Mouse (Mus musculus): ENCODE data around the gene Hes2. TPM values are rescaled to one million over a fixed set of nuclear protein-coding genes. Genes with fewer than 3 reads are reported as not detected.

The Hes2 gene
- polyA plus RNA-seq, 1 experiment = 6.2 TPM

DNA sequence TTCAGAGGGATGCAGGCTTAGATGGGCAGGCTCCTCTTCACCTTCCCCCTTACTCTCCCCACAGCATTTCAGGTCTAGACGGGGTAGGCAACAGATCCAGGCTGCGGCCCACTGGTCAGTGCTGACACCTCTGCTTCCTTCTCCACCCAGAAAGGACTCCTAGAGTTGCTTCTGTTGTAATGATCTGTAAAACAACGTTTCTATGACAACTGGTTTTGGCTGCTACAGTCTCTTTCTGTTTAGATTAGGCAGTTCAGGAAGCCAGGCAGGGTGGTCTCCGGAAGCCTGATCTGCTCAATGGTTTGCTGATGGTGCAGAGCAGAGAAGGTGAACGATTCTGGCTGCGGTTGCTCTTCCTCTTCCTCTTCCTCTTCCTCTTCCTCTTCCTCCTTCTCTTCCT, 42.8 kb downstream of the Hes2 start:
- TF ChIP-seq CTCF (IDR thresholded peaks at IDR 0.05; ENCODE audit: insufficient read depth, low read length) (no peak), POLR2A (IDR thresholded peaks at IDR 0.05; ENCODE audit: borderline replicate concordance, extremely low read depth, low read depth, low read length) (no peak)
- Histone ChIP-seq H3K4me1 (ENCODE audit: control insufficient read depth, insufficient read depth, low read length) (peaks cover 8% of the 10 kb centered on the region), H3K4me3 (replicated peaks; ENCODE audit: extremely low read depth, low read depth, low read length) (no peak overlapping the region)
- 22% methylated on average over 6 of the region's 6 CpGs for WGBS
- DNase-seq = no peak

DNA sequence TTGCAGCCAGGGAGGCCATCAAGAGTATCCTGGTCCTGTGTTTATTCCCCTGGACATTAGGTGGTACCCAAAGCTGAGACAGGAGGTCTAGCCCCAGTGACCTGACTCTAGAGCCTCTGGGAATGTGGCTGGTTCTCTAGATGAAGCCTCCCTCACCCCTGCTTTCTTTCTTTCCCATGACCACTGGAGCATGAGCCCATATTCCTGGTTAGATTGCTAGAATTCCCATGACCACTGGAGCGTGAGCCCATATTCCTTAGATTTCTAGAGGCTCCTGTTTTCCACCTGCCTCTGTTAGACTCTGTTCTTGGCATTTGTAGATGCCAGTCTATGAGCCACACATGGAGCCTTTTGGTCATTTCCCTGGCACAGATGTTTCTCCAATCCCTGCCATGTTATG, 43.8 kb downstream of the Hes2 start:
- no peak for DNase-seq
- peaks cover 8% of the 10 kb centered on the region for H3K4me1 ChIP-seq (ENCODE audit: control insufficient read depth, insufficient read depth, low read length)
- 100% methylated on average over 1 of the region's 1 CpGs for WGBS
- TF ChIP-seq POLR2A (IDR thresholded peaks at IDR 0.05; ENCODE audit: borderline replicate concordance, extremely low read depth, low read depth, low read length) = no peak
- no peak for TF ChIP-seq CTCF (IDR thresholded peaks at IDR 0.05; ENCODE audit: insufficient read depth, low read length)
- H3K4me3 ChIP-seq (replicated peaks; ENCODE audit: extremely low read depth, low read depth, low read length) = no peak overlapping the region

DNA sequence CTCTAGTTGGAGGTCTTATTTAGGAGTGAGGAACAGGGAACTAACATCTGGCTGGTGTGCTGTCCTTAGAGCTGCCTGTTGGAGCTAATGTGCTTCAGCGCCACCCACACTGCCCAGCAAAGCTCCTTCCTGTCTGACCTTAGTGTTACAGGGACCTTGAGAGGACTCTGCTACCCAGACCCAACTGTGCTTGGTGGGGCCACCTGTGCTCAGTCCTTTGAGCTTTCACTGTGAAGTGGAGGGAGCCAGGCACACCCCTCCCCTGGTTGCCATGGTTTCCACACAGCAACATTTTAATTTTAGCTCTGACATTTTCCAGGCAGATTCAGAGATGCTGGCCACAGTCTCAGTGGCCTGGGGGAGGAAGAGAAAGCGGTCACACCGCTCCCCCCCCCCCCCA, 44.2 kb downstream of the Hes2 start:
- WGBS = 77% methylated on average over 3 of the region's 3 CpGs

DNA sequence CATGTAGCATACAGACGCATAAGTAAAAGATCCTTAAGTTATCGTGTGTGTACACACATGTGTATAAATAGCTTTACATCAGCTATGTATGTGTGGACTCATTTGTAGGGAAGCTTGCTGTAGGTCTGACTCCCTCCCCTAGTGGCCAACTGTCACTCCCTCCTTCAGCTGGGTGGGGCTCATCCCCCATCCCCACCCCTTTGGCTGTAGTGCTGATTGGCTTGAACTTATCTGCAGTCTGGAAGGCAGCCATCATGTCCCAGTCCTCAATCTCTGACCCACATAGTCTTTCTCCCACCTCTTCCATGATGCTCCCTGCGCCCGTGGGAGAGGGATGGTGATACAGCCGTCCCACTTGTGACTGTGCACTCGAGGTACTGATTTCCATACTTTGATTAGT, 46.0 kb downstream of the Hes2 start:
- no peak for DNase-seq
- H3K4me3 ChIP-seq (replicated peaks; ENCODE audit: extremely low read depth, low read depth, low read length) = no peak overlapping the region
- WGBS = 75% methylated on average over 6 of the region's 6 CpGs
- no peak for TF ChIP-seq POLR2A (IDR thresholded peaks at IDR 0.05; ENCODE audit: borderline replicate concordance, extremely low read depth, low read depth, low read length)
- TF ChIP-seq CTCF (IDR thresholded peaks at IDR 0.05; ENCODE audit: insufficient read depth, low read length) = no peak
- peaks cover 10% of the 10 kb centered on the region for H3K4me1 ChIP-seq (ENCODE audit: control insufficient read depth, insufficient read depth, low read length)

More for the DNA sequence above, 44.2 kb downstream of the Hes2 start:
- Histone ChIP-seq H3K4me1 (ENCODE audit: control insufficient read depth, insufficient read depth, low read length) (peaks cover 8% of the 10 kb centered on the region), H3K4me3 (replicated peaks; ENCODE audit: extremely low read depth, low read depth, low read length) (no peak overlapping the region)
- TF ChIP-seq POLR2A (IDR thresholded peaks at IDR 0.05; ENCODE audit: borderline replicate concordance, extremely low read depth, low read depth, low read length) = no peak
- no peak for TF ChIP-seq CTCF (IDR thresholded peaks at IDR 0.05; ENCODE audit: insufficient read depth, low read length)
- DNase-seq = no peak

DNA sequence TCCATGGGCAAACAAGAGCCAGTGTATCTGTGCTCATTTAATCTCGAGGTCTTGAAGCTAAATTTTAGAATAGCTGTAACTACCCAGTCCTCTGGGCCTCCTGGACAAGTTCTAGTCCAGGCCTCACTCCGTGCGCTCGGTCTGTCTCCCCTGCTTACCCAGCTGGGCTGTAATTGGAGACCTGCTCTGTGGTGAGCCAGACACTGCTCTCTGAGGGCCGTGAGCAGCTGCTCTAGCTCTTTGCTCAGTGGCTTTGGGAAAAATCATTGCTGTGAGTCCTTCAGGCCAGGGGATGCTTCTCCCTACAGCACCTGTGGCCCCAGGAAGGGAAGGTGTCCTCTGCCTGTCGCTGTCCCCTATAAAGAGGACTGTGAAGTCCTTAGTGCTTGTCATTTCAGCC, 47.5 kb downstream of the Hes2 start:
- Histone ChIP-seq H3K4me1 (ENCODE audit: control insufficient read depth, insufficient read depth, low read length) (peaks cover 7% of the 10 kb centered on the region), H3K4me3 (replicated peaks; ENCODE audit: extremely low read depth, low read depth, low read length) (no peak overlapping the region)
- no peak for TF ChIP-seq POLR2A (IDR thresholded peaks at IDR 0.05; ENCODE audit: borderline replicate concordance, extremely low read depth, low read depth, low read length)
- no peak for TF ChIP-seq CTCF (IDR thresholded peaks at IDR 0.05; ENCODE audit: insufficient read depth, low read length)
- whole genome bisulfite sequencing = 75% methylated on average over 6 of the region's 6 CpGs
- no peak for DNase-seq

DNA sequence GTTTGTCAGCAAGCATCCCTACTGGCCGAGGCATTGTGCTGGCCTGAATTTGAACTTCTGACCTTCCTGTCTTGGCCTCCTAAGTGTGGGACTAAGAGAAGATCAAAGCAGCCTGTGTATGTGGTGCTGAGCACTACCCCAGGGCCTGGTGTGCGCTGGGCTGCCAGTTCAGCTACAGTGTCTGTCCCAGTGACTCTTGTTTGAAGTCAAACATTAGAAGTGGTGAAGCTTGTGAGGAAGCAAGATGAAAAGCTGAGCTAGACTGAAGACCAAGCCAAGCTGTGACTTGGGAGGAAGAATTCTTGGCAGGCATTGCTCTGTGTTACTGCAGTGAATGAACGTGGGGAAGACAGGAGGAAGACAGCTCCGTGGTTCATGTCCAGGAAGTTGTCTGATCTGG, 51.0 kb downstream of the Hes2 start:
- no peak for TF ChIP-seq CTCF (IDR thresholded peaks at IDR 0.05; ENCODE audit: insufficient read depth, low read length)
- no peak for TF ChIP-seq POLR2A (IDR thresholded peaks at IDR 0.05; ENCODE audit: borderline replicate concordance, extremely low read depth, low read depth, low read length)
- DNase-seq = no peak
- H3K4me3 ChIP-seq (replicated peaks; ENCODE audit: extremely low read depth, low read depth, low read length) = no peak overlapping the region
- peaks cover 6% of the 10 kb centered on the region for H3K4me1 ChIP-seq (ENCODE audit: control insufficient read depth, insufficient read depth, low read length)
- WGBS = 16% methylated on average over 4 of the region's 4 CpGs

Other genes starting within 250 kb of the Hes2 start
- 30.8 and 45.8 TPM in 2 replicates for gene Dnajc11, start 225.2 kb upstream of the Hes2 start, polyA plus RNA-seq (2012; rRNA removed)
- 64.2 and 72.5 TPM in 2 replicates for gene Thap3, start 169.9 kb upstream of the Hes2 start, polyA plus RNA-seq (2012; rRNA removed)
- 8.9 TPM in 2 replicates for gene Phf13, start 162.6 kb upstream of the Hes2 start, polyA plus RNA-seq (2012; rRNA removed)
- 43.6 and 48.6 TPM in 2 replicates for gene Klhl21, start 150.1 kb upstream of the Hes2 start, polyA plus RNA-seq (2012; rRNA removed)
- 15.9 and 21.6 TPM in 2 replicates for gene Zbtb48, start 131.2 kb upstream of the Hes2 start, polyA plus RNA-seq (2012; rRNA removed)
- gene Tas1r1, start 120.3 kb upstream of the Hes2 start, polyA plus RNA-seq (2012; rRNA removed) = 0.08 TPM in 1 of 2 replicates, not detected in the other
- 16.7 and 18.2 TPM in 2 replicates for gene Nol9, start 119.5 kb upstream of the Hes2 start, polyA plus RNA-seq (2012; rRNA removed)
- gene Plekhg5, start 86.4 kb upstream of the Hes2 start, polyA plus RNA-seq (2012; rRNA removed) = 46.7 and 49.9 TPM in 2 replicates
- gene Tnfrsf25, start 42.9 kb upstream of the Hes2 start, polyA plus RNA-seq (2012; rRNA removed) = 8.1 and 12.7 TPM in 2 replicates
- 9.8 and 16.3 TPM in 2 replicates for gene Espn, start 6.5 kb upstream of the Hes2 start, polyA plus RNA-seq (2012; rRNA removed)
- 118 and 125 TPM in 2 replicates for gene Acot7, start 19.3 kb downstream of the Hes2 start, polyA plus RNA-seq (2012; rRNA removed)
- gene Gpr153, start 115.4 kb downstream of the Hes2 start, polyA plus RNA-seq (2012; rRNA removed) = 40.0 and 45.6 TPM in 2 replicates
- 0.09 TPM in 1 of 2 replicates, not detected in the other for gene Hes3, start 132.8 kb downstream of the Hes2 start, polyA plus RNA-seq (2012; rRNA removed)
- 32.2 and 36.4 TPM in 2 replicates for gene Icmt, start 138.4 kb downstream of the Hes2 start, polyA plus RNA-seq (2012; rRNA removed)
- gene Rnf207, start 160.1 kb downstream of the Hes2 start, polyA plus RNA-seq (2012; rRNA removed) = 5.8 and 5.9 TPM in 2 replicates
- 20.3 and 43.0 TPM in 2 replicates for gene Rpl22, start 166.9 kb downstream of the Hes2 start, polyA plus RNA-seq (2012; rRNA removed)
- 0.85 and 0.99 TPM in 2 replicates for gene Chd5, start 179.8 kb downstream of the Hes2 start, polyA plus RNA-seq (2012; rRNA removed)

Data from lung, adult 2 months (tissue).